Mouse (Mus musculus) liver, postnatal 0 days (tissue): ENCODE measurements around the gene Mef2c.

Source experiments
- CTCF ChIP-seq: sonication (generic); IDR thresholded peaks from 2 replicates; pipeline ENCODE4 v1.5.1; 2016; ENCODE audit warnings: antibody characterized with exemption, low read depth
- EP300 ChIP-seq: IDR thresholded peaks from 2 replicates; pipeline ENCODE4 v1.6.1; 2016; ENCODE audit warnings: antibody characterized with exemption, low read depth, mild to moderate bottlenecking

DNA sequence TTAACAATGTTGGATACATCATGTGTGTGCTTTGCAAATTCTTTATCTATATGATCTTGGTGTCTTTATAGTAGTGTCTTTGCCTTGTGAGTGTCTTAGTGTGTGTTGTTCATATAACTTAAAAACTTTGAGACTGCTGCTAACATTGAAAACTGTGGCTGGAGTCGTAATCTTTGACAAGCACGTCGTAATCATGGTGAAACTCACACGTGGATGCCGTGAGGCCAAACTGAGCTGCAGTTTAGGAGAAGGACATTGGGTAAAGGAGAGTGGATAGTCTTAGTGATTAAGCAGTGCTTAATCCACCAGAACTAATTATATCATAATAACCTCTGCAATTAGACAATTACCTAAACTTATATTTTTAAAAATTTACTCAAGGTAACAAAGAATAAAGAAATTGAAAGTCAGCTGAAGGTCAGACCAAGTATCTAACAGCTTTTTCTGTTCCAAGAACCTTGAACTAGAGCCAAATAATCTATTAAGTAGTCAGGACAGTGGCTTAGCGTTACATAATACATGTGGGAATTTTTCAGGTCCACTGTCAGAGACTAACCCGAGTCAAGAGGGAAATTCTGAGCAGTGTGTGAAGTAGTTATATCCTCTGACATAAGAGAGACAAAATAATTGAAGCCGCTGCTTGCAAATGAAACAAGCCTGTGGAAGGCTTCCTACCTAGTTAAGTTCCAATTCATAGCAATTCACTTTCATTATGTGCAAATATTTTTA is 70.2 kb downstream of the Mef2c start:
- TF ChIP-seq CTCF (no peak), EP300 (no peak)
